Mouse (Mus musculus) MEL (cell line): Measurements from ENCODE around the gene B230219D22Rik.
"Not testable (repeated sequence)": the region's sequence is repeated elsewhere in the genome, so short reads cannot be mapped to it uniquely, and the experiment has no call there.

Experiments
- CHD2 ChIP-seq: IDR thresholded peaks from 2 replicates; pipeline ENCODE4 v1.6.1; 2011; ENCODE audit warnings: low read length, improper control_type of control experiment
- CTCF ChIP-seq, 3 experiments: IDR thresholded peaks in 2 of 3; conservative IDR thresholded peaks in 1 of 3; 2 replicates each; pipeline ENCODE4 v1.5.1; 2011 to 2012; ENCODE audit warnings: low read length in 3 of 3, low read depth in 2 of 3, mild to moderate bottlenecking in 2 of 3, improper control_type of control experiment in 1 of 3, inconsistent platforms in 1 of 3, mixed read lengths in 1 of 3, moderate library complexity in 1 of 3; ENCODE audit not compliant: control insufficient read depth in 1 of 3, insufficient read depth in 1 of 3, poor library complexity in 1 of 3, severe bottlenecking in 1 of 3
- ELF1 ChIP-seq: IDR thresholded peaks from 2 replicates; pipeline ENCODE4 v1.6.1; 2014; ENCODE audit warnings: low read depth, mild to moderate bottlenecking, inconsistent platforms, low read length, improper control_type of control experiment, moderate library complexity
- EP300 ChIP-seq, 2 experiments: IDR thresholded peaks; 2 replicates each; pipeline ENCODE4 v1.6.1; 2011; ENCODE audit warnings: improper control_type of control experiment in 2 of 2, low read length in 2 of 2, low read depth in 1 of 2, mild to moderate bottlenecking in 1 of 2
- GABPA ChIP-seq: IDR thresholded peaks from 2 replicates; pipeline ENCODE4 v1.6.1; 2012; ENCODE audit warnings: low read depth, mild to moderate bottlenecking, inconsistent platforms, low read length, improper control_type of control experiment, moderate library complexity
- HCFC1 ChIP-seq: IDR thresholded peaks from 2 replicates; pipeline ENCODE4 v1.6.1; 2012; ENCODE audit warnings: low read depth, mild to moderate bottlenecking, inconsistent platforms, low read length, improper control_type of control experiment, moderate library complexity
- JUND ChIP-seq: IDR thresholded peaks from 2 replicates; pipeline ENCODE4 v1.6.1; 2011; ENCODE audit warnings: low read depth, mild to moderate bottlenecking, improper control_type of control experiment, low read length
- MAX ChIP-seq: IDR thresholded peaks from 2 replicates; pipeline ENCODE4 v1.6.1; 2011; ENCODE audit warnings: low read length, improper control_type of control experiment
- MYC ChIP-seq: IDR thresholded peaks from 2 replicates; pipeline ENCODE4 v1.6.1; 2011; ENCODE audit warnings: low read depth, mild to moderate bottlenecking, low read length, improper control_type of control experiment, moderate library complexity
- POLR2A ChIP-seq, 2 experiments: IDR thresholded peaks; 2 replicates each; pipeline ENCODE4 v1.6.1; 2011 to 2012; ENCODE audit warnings: low read length in 2 of 2, mild to moderate bottlenecking in 2 of 2, control low read depth in 1 of 2, improper control_type of control experiment in 1 of 2, low read depth in 1 of 2, moderate library complexity in 1 of 2; ENCODE audit not compliant: control insufficient read depth in 1 of 2, insufficient read depth in 1 of 2, poor library complexity in 1 of 2
- POLR2AphosphoS5 ChIP-seq: IDR thresholded peaks from 2 replicates; pipeline ENCODE4 v1.6.1; 2012; ENCODE audit warnings: low read depth, borderline replicate concordance, mild to moderate bottlenecking, inconsistent platforms, low read length, moderate library complexity, mixed read lengths
- USF2 ChIP-seq, 2 experiments: IDR thresholded peaks; 2 replicates each; pipeline ENCODE4 v1.6.1; 2011 to 2012; ENCODE audit warnings: improper control_type of control experiment in 2 of 2, low read length in 2 of 2, borderline replicate concordance in 1 of 2, inconsistent platforms in 1 of 2, low read depth in 1 of 2, mild to moderate bottlenecking in 1 of 2; ENCODE audit not compliant: insufficient read depth in 1 of 2
- ZC3H11A ChIP-seq: IDR thresholded peaks from 2 replicates; pipeline ENCODE4 v1.6.1; 2012; ENCODE audit warnings: low read depth, mild to moderate bottlenecking, inconsistent platforms, low read length, improper control_type of control experiment
- ZNF384 ChIP-seq: IDR thresholded peaks from 2 replicates; pipeline ENCODE4 v1.6.1; 2012; ENCODE audit warnings: low read depth, mild to moderate bottlenecking, inconsistent platforms, low read length, improper control_type of control experiment

DNA sequence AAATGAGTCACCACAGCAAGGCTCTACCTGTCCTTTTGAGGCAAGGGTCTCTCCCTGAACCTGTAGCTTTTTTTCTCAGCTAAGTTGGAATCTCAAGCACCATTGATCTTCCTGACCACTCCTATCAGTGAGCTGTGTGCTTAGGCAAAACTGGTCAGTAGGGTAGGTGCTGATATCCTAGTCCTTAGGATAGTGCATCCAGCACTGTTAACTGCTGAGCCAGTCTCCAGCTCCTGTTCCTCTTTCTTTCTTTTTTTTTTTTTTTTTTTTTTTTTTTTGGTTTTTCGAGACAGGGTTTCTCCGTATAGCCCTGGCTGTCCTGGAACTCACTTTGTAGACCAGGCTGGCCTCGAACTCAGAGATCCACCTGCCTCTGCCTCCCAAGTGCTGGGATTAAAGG is 3.1 kb downstream of the B230219D22Rik start:
- not testable (repeated sequence) for TF ChIP-seq EP300 (IDR thresholded peaks at IDR 0.05; ENCODE audit: low read depth in 1 of 2, low read length in 2 of 2); USF2 (IDR thresholded peaks at IDR 0.05; ENCODE audit: borderline replicate concordance in 1 of 2, insufficient read depth in 1 of 2, low read depth in 1 of 2, low read length in 2 of 2); GABPA; CTCF (IDR thresholded peaks at IDR 0.05 in 2 of 3, conservative IDR thresholded peaks at IDR 0.05 in 1 of 3; ENCODE audit: control insufficient read depth in 1 of 3, insufficient read depth in 1 of 3, low read depth in 2 of 3, low read length in 3 of 3, poor library complexity in 1 of 3, severe bottlenecking in 1 of 3); MAX; CHD2; JUND; ELF1; POLR2AphosphoS5; MYC; POLR2A (IDR thresholded peaks at IDR 0.05; ENCODE audit: control insufficient read depth in 1 of 2, insufficient read depth in 1 of 2, low read depth in 1 of 2, low read length in 2 of 2, poor library complexity in 1 of 2); ZC3H11A; HCFC1
- peak; percentile 88 for TF ChIP-seq ZNF384
